Mouse (Mus musculus) liver, postnatal 0 days (tissue): ENCODE results near the gene Tbx19. TPM values are rescaled to one million over a fixed set of nuclear protein-coding genes. Genes with fewer than 3 reads are reported as not detected.
A peak's percentile ranks its signal among the peaks of the same experiment; 100 is the strongest.

Experiments used
- ATAC-seq: fragments of 200-750 bp; cut with Nextera tagmentation; 2 replicates; pipeline ENCODE4 v1.8.0; 2017; ENCODE audit warnings: mild to moderate bottlenecking, moderate library complexity
- DNase-seq: peaks from one replicate; pipeline ENCODE4 v3.0.0-alpha.2; 2016
- H3K27ac ChIP-seq: fragments of 300-500 bp; sonication (generic); 2 replicates; pipeline ENCODE4 v1.5.1; 2014; ENCODE audit warnings: antibody characterized with exemption, moderate library complexity, mild to moderate bottlenecking, low read depth
- H3K27me3 ChIP-seq: fragments of 300-500 bp; sonication (generic); 2 replicates; pipeline ENCODE4 v1.6.1; 2014; ENCODE audit warnings: low read length, control low read depth, mixed read lengths; ENCODE audit not compliant: insufficient read depth
- H3K36me3 ChIP-seq: fragments of 300-500 bp; sonication (generic); replicated peaks from 2 replicates; pipeline ENCODE4 v1.6.1; 2014; ENCODE audit warnings: mild to moderate bottlenecking, control low read depth, low read length, moderate library complexity, mixed read lengths; ENCODE audit not compliant: insufficient read depth
- H3K4me1 ChIP-seq: fragments of 300-500 bp; sonication (generic); 2 replicates; pipeline ENCODE4 v1.6.1; 2014; ENCODE audit warnings: antibody characterized with exemption, mild to moderate bottlenecking, control low read depth; ENCODE audit not compliant: insufficient read depth
- H3K4me2 ChIP-seq: fragments of 300-500 bp; sonication (generic); 2 replicates; pipeline ENCODE4 v1.6.1; 2014; ENCODE audit warnings: low read depth, mild to moderate bottlenecking, low read length, moderate library complexity, mixed read lengths
- H3K4me3 ChIP-seq: fragments of 300-500 bp; sonication (generic); 2 replicates; pipeline ENCODE4 v1.5.1; 2014; ENCODE audit warnings: low read depth, low read length
- H3K9ac ChIP-seq: fragments of 300-500 bp; sonication (generic); replicated peaks from 2 replicates; pipeline ENCODE4 v1.6.1; 2014; ENCODE audit warnings: mild to moderate bottlenecking, moderate library complexity
- H3K9me3 ChIP-seq: fragments of 300-500 bp; sonication (generic); 2 replicates; pipeline ENCODE4 v1.6.1; 2016; ENCODE audit warnings: mild to moderate bottlenecking, control low read depth, low read length, mixed read lengths
- CTCF ChIP-seq: sonication (generic); IDR thresholded peaks from 2 replicates; pipeline ENCODE4 v1.5.1; 2016; ENCODE audit warnings: antibody characterized with exemption, low read depth
- EP300 ChIP-seq: IDR thresholded peaks from 2 replicates; pipeline ENCODE4 v1.6.1; 2016; ENCODE audit warnings: antibody characterized with exemption, low read depth, mild to moderate bottlenecking
- whole genome bisulfite sequencing: fragments of 180-500 bp; shearing (Covaris S2); extraction: QIAGEN DNeasy Blood & Tissue Kit; methylation state at CpG from one replicate; pipeline ENCODE4 v1.1.7; 2014; ENCODE audit not compliant: insufficient replicate concordance; 5-methylcytosine and 5-hydroxymethylcytosine counted together
- polyA plus RNA-seq: library from polyadenylated mRNA; unstranded; fragments of >200 nt; fragmentation: Nextera tagmentation; extraction: Ambion mirVana; gene quantifications from 2 replicates; pipeline ENCODE4 v1.2.1, GENCODE M21; 2015

Gene Tbx19
- polyA plus RNA-seq, 1 experiment from 2014 or later = 0.06 TPM

- Histone ChIP-seq H3K9me3 (no peaks in the 10 kb centered on the region), H3K36me3 (peaks cover 31% of the 10 kb centered on the region), H3K4me1 (peaks cover 14% of the 10 kb centered on the region; the same call in 1 of the 2 replicates), H3K9ac (no peak overlapping the region), H3K4me2 (no peak overlapping the region), H3K4me3 (no peak overlapping the region), H3K27me3 (no peaks in the 10 kb centered on the region), H3K27ac (no peak overlapping the region)
- TF ChIP-seq CTCF (no peak), EP300 (no peak)
- ATAC-seq (no peak), DNase-seq (no peak)
- 42% methylated on average over 5 of the region's 5 CpGs for WGBS
Measured at GRCm38 (mm10) chr1:165187357-165187756, 26.8 kb upstream of the Tbx19 start.

- ATAC-seq (no peak), DNase-seq (no peak)
- H3K27ac ChIP-seq = no peak overlapping the region
- H3K4me2 ChIP-seq = no peak overlapping the region
- no peaks in the 10 kb centered on the region for H3K9me3 ChIP-seq
- peaks cover 11% of the 10 kb centered on the region; the same call in 1 of the 2 replicates for H3K4me1 ChIP-seq
- H3K36me3 ChIP-seq = peaks cover 38% of the 10 kb centered on the region
- H3K9ac ChIP-seq = no peak overlapping the region
- no peak for TF ChIP-seq EP300
- TF ChIP-seq CTCF = no peak
- no peaks in the 10 kb centered on the region for H3K27me3 ChIP-seq
- no peak overlapping the region for H3K4me3 ChIP-seq
- WGBS = 81% methylated on average over 12 of the region's 12 CpGs
Measured at GRCm38 (mm10) chr1:165186491-165186890, 25.9 kb upstream of the Tbx19 start.

- H3K27me3 ChIP-seq = no peaks in the 10 kb centered on the region
- H3K9me3 ChIP-seq = no peaks in the 10 kb centered on the region
- peaks cover 44% of the 10 kb centered on the region for H3K36me3 ChIP-seq
- no peak overlapping the region for H3K4me3 ChIP-seq
- no peak overlapping the region for H3K4me2 ChIP-seq
- TF ChIP-seq EP300 (no peak), CTCF (no peak)
- DNase-seq (no peak), ATAC-seq (no peak)
- no peak overlapping the region for H3K27ac ChIP-seq
- WGBS = 66% methylated on average over 7 of the region's 7 CpGs
- no peak overlapping the region for H3K9ac ChIP-seq
- H3K4me1 ChIP-seq = peaks cover 11% of the 10 kb centered on the region; the same call in 1 of the 2 replicates
Measured at GRCm38 (mm10) chr1:165185116-165185515, 24.5 kb upstream of the Tbx19 start.

DNA sequence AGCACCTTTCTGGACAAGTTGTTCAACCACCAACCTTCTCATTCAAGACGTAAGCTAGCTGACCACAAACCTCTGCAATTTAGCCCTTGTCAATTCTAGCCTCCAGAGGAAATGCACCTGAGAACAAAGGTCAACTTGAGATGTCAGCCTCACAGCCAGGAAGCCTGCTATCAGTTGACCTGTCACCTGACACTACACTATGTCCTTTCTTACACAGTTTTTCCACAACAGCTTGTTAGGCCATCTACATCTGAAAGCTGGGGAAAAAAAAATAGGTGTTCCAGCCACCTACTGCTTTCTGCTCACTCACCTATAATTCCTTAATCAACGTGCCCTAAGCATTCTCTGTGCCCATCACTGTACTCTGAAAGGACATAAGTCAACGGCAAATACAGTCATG lies 23.6 kb upstream of the Tbx19 start:
- Histone ChIP-seq H3K27ac (no peak overlapping the region), H3K9me3 (no peaks in the 10 kb centered on the region), H3K27me3 (no peaks in the 10 kb centered on the region), H3K9ac (no peak overlapping the region), H3K36me3 (peaks cover 46% of the 10 kb centered on the region), H3K4me3 (no peak overlapping the region), H3K4me1 (peaks cover 11% of the 10 kb centered on the region; the same call in 1 of the 2 replicates), H3K4me2 (no peak overlapping the region)
- ATAC-seq (peak; percentile 61), DNase-seq (no peak)
- no peak for TF ChIP-seq CTCF
- TF ChIP-seq EP300 = no peak
- WGBS = 68% methylated on average over 3 of the region's 3 CpGs

- DNase-seq = no peak
- no peaks in the 10 kb centered on the region for H3K9me3 ChIP-seq
- no peak overlapping the region for H3K9ac ChIP-seq
- H3K27ac ChIP-seq = no peak overlapping the region
- WGBS = 74% methylated on average over 6 of the region's 6 CpGs
- H3K27me3 ChIP-seq = no peaks in the 10 kb centered on the region
- TF ChIP-seq EP300 (no peak), CTCF (no peak)
- peaks cover 52% of the 10 kb centered on the region for H3K36me3 ChIP-seq
- ATAC-seq = no peak
- no peak overlapping the region for H3K4me3 ChIP-seq
- H3K4me1 ChIP-seq = peaks cover 11% of the 10 kb centered on the region; the same call in 1 of the 2 replicates
- H3K4me2 ChIP-seq = no peak overlapping the region
Measured at GRCm38 (mm10) chr1:165183400-165183799, 22.8 kb upstream of the Tbx19 start.

DNA sequence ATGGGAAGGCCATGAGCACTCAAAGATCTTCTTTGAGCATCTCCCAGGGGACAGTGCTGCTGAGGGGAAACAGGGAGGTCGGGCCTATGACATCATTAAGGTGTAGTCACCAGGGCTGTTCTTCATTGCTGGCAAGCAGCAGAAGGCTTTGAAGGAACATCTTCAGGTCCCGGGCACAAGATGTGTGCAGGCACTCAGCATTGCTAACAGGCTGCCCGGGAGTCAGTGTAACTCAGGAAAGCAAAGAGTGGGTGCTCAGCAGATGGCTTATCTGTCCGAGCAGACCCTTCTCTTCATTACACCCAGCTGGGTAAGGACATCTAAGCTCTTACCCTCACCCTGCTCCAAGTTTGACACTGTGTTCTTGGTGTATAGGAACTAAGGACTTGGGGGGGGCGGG lies 18.7 kb upstream of the Tbx19 start:
- DNase-seq (no peak), ATAC-seq (no peak)
- TF ChIP-seq EP300 = no peak
- no peak for TF ChIP-seq CTCF
- Histone ChIP-seq H3K36me3 (peaks cover 51% of the 10 kb centered on the region), H3K27ac (no peak overlapping the region), H3K9ac (no peak overlapping the region), H3K4me2 (no peak overlapping the region), H3K27me3 (no peaks in the 10 kb centered on the region), H3K9me3 (no peaks in the 10 kb centered on the region), H3K4me1 (no peaks in the 10 kb centered on the region), H3K4me3 (no peak overlapping the region)
- WGBS = 66% methylated on average over 5 of the region's 5 CpGs

DNA sequence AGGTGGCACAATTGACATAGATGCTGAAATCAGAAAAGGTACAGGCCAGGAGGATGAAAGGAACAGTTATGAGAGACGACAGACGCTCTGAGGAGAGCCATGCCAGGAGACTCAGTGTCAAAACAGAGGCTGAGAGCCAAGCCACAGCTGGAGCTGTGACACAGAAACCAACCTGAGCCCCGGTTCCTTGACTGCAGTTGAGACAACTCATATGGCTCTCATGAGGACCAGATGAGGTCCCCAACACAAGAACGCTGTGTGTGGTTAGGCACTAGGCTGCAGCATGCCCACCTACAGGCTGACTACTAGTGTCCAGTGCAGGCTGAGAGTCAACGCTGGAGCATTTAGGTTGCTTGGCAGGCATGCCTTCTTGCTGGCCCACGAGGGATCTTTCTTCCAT lies 17.5 kb upstream of the Tbx19 start:
- no peak overlapping the region for H3K4me2 ChIP-seq

More for the DNA sequence above, 17.5 kb upstream of the Tbx19 start:
- Histone ChIP-seq H3K36me3 (peaks cover 45% of the 10 kb centered on the region), H3K4me1 (no peaks in the 10 kb centered on the region), H3K9ac (no peak overlapping the region), H3K27me3 (no peaks in the 10 kb centered on the region), H3K27ac (no peak overlapping the region), H3K9me3 (no peaks in the 10 kb centered on the region), H3K4me3 (no peak overlapping the region)
- TF ChIP-seq EP300 (no peak), CTCF (no peak)
- ATAC-seq = no peak
- 73% methylated on average over 6 of the region's 6 CpGs for WGBS
- DNase-seq = no peak
